8 mouse cellular contexts compared by ENCODE assay signal in genomic region chr3:79627484-79628181, GRCm38 (mm10). TPM values are rescaled to one million over a fixed set of nuclear protein-coding genes. Genes with fewer than 3 reads are reported as not detected.
DNase-seq lines count a peak whose midpoint lies in the region; ATAC-seq and TF ChIP-seq lines count a peak whose summit lies in the region.

No protein-coding gene starts in this region.

- no peaks in the 10 kb centered on the region for H3K27me3 ChIP-seq in heart, embryonic 12.5 days (replicated peaks)
- H3K27me3 ChIP-seq in ES-Bruce4 (ENCODE audit: control insufficient read depth, insufficient read depth, low read length, poor library complexity, severe bottlenecking): no peaks in the 10 kb centered on the region
- no peaks in the 10 kb centered on the region for H3K27me3 ChIP-seq in erythroblast, embryonic 14.5 days (ENCODE audit: control insufficient read depth)
- H3K27me3 ChIP-seq in limb, embryonic 14.5 days (ENCODE audit: control insufficient read depth, insufficient read depth, low read length): no peaks in the 10 kb centered on the region
- no peaks in the 10 kb centered on the region for H3K27me3 ChIP-seq in stomach, embryonic 15.5 days (replicated peaks)

- TF ChIP-seq CTCF in ES-Bruce4 (IDR thresholded peaks at IDR 0.05; ENCODE audit: low read depth, low read length): no peak

- WGBS in heart, embryonic 12.5 days: 26% methylated on average over 10 of the region's 10 CpGs
- 23% methylated on average over 10 of the region's 10 CpGs for WGBS in limb, embryonic 14.5 days
- 19% methylated on average over 10 of the region's 10 CpGs for WGBS in stomach, embryonic 15.5 days

- H3K36me3 ChIP-seq in heart, embryonic 12.5 days: peaks cover 15% of the 10 kb centered on the region
- peaks cover 7% of the 10 kb centered on the region for H3K36me3 ChIP-seq in ES-Bruce4 (ENCODE audit: control insufficient read depth, insufficient read depth, low read length, poor library complexity, severe bottlenecking)
- H3K36me3 ChIP-seq in erythroblast, embryonic 14.5 days (ENCODE audit: control insufficient read depth): peaks cover 27% of the 10 kb centered on the region
- peaks cover 12% of the 10 kb centered on the region for H3K36me3 ChIP-seq in limb, embryonic 14.5 days (ENCODE audit: control insufficient read depth, insufficient read depth, low read length)
- H3K36me3 ChIP-seq in stomach, embryonic 15.5 days: peaks cover 13% of the 10 kb centered on the region

- DNase-seq in heart, postnatal 14 days: no peak
- DNase-seq in limb, embryonic 14.5 days (ENCODE audit: low spot score): peak; percentile 22
- no peak for DNase-seq in left cerebral cortex, adult 11 months (ENCODE audit: low spot score)
- no peak for DNase-seq in yolk sac, embryonic 10.5 days (ENCODE audit: low spot score)

- no peaks in the 10 kb centered on the region for H3K9me3 ChIP-seq in heart, embryonic 12.5 days (replicated peaks)
- H3K9me3 ChIP-seq in ES-Bruce4 (replicated peaks; ENCODE audit: control insufficient read depth, insufficient read depth, low read length, poor library complexity, severe bottlenecking): no peaks in the 10 kb centered on the region
- no peaks in the 10 kb centered on the region for H3K9me3 ChIP-seq in erythroblast, embryonic 14.5 days (ENCODE audit: control insufficient read depth, low read length)
- H3K9me3 ChIP-seq in limb, embryonic 14.5 days (ENCODE audit: control insufficient read depth, low read length): no peaks in the 10 kb centered on the region
- H3K9me3 ChIP-seq in stomach, embryonic 15.5 days: no peaks in the 10 kb centered on the region

- H3K27ac ChIP-seq in heart, embryonic 12.5 days (ENCODE audit: poor library complexity, severe bottlenecking): peak overlapping the region; percentile 89
- no peak overlapping the region for H3K27ac ChIP-seq in ES-Bruce4 (ENCODE audit: insufficient read depth, low read length)
- no peak overlapping the region for H3K27ac ChIP-seq in limb, embryonic 14.5 days (replicated peaks; ENCODE audit: low read depth, low read length)
- no peak overlapping the region for H3K27ac ChIP-seq in stomach, embryonic 15.5 days

- H3K4me3 ChIP-seq in heart, embryonic 12.5 days: peak overlapping the region; percentile 73
- peak overlapping the region; percentile 92 for H3K4me3 ChIP-seq in ES-Bruce4 (ENCODE audit: low read depth, low read length)
- peak overlapping the region; percentile 82 for H3K4me3 ChIP-seq in erythroblast, embryonic 14.5 days (replicated peaks)
- peak overlapping the region; percentile 76 for H3K4me3 ChIP-seq in limb, embryonic 14.5 days (replicated peaks; ENCODE audit: low read length)
- H3K4me3 ChIP-seq in stomach, embryonic 15.5 days (replicated peaks): peak overlapping the region; percentile 72

- no peak for TF ChIP-seq POLR2A in ES-Bruce4 (IDR thresholded peaks at IDR 0.05; ENCODE audit: insufficient read depth, low read length)
- no peak for TF ChIP-seq POLR2A in limb, embryonic 14.5 days (IDR thresholded peaks at IDR 0.05; ENCODE audit: borderline replicate concordance, extremely low read depth, insufficient read depth, insufficient read length)

- peak overlapping the region; percentile 89 for H3K4me2 ChIP-seq in heart, embryonic 12.5 days
- peak overlapping the region; percentile 87 for H3K4me2 ChIP-seq in limb, embryonic 14.5 days (replicated peaks; ENCODE audit: low read depth, low read length, severe bottlenecking)
- peak overlapping the region; percentile 59 for H3K4me2 ChIP-seq in stomach, embryonic 15.5 days

- intact Hi-C loops in heart, postnatal 14 days (cut with DNase I): no loop called here

- peak overlapping the region; percentile 79 for H3K9ac ChIP-seq in heart, embryonic 12.5 days
- H3K9ac ChIP-seq in ES-Bruce4 (ENCODE audit: low read depth, poor library complexity, severe bottlenecking): peak overlapping the region; percentile 29
- peak overlapping the region; percentile 49 for H3K9ac ChIP-seq in limb, embryonic 14.5 days (ENCODE audit: low read depth, low read length, severe bottlenecking)
- H3K9ac ChIP-seq in stomach, embryonic 15.5 days: no peak overlapping the region; the same call in 1 of the 2 replicates

- TF ChIP-seq EP300 in ES-Bruce4 (IDR thresholded peaks at IDR 0.05; ENCODE audit: insufficient read depth, low read depth, low read length): no peak

- no peak for ATAC-seq in heart, embryonic 12.5 days (ENCODE audit: insufficient number of reproducible peaks, low FRiP score)
- ATAC-seq in limb, embryonic 14.5 days (ENCODE audit: low FRiP score, low read depth): no peak
- ATAC-seq in stomach, embryonic 15.5 days (ENCODE audit: insufficient read depth, low FRiP score, low read depth): no peak

- H3K4me1 ChIP-seq in heart, embryonic 12.5 days (replicated peaks): peaks cover 5% of the 10 kb centered on the region; the same call in 1 of the 2 replicates
- H3K4me1 ChIP-seq in ES-Bruce4 (ENCODE audit: control insufficient read depth, insufficient read depth, low read length): no peaks in the 10 kb centered on the region
- H3K4me1 ChIP-seq in erythroblast, embryonic 14.5 days (ENCODE audit: control insufficient read depth): peaks cover 26% of the 10 kb centered on the region
- no peaks in the 10 kb centered on the region; the same call in 1 of the 2 replicates for H3K4me1 ChIP-seq in limb, embryonic 14.5 days (ENCODE audit: control insufficient read depth, insufficient read depth, low read length)
- no peaks in the 10 kb centered on the region for H3K4me1 ChIP-seq in stomach, embryonic 15.5 days

RNA-seq across cellular contexts. Expression of gene 4930579G24Rik, which starts 1.2 kb away (rescaled TPM):
- 24.6 and 26.3 TPM in 2 replicates for polyA plus RNA-seq in heart, embryonic 12.5 days (2016; fragmentation: Nextera tagmentation; extraction: Ambion mirVana)
- 1 to 10 TPM; 1.9 to 3.0 TPM for total RNA-seq in heart, postnatal 14 days (2021)
- 13.9 and 15.8 TPM in 2 replicates for polyA plus RNA-seq in ES-Bruce4 (2011; ENCODE audit: insufficient read depth, insufficient read length, low read depth, missing spikeins)
- polyA plus RNA-seq in erythroblast, embryonic 14.5 days (2012): 0.33 and 0.53 TPM in 2 replicates
- 15.7 and 18.7 TPM in 2 replicates for polyA plus RNA-seq in limb, embryonic 14.5 days (2012; rRNA removed)
- 24.7 and 26.8 TPM in 2 replicates for polyA plus RNA-seq in limb, embryonic 14.5 days (2014; fragmentation: Nextera tagmentation; extraction: Ambion mirVana)
- polyA plus RNA-seq in stomach, embryonic 15.5 days (2015; fragmentation: Nextera tagmentation; extraction: Ambion mirVana): 24.6 and 26.7 TPM in 2 replicates

RNA-seq across cellular contexts. Expression of gene Etfdh, which starts 1.7 kb away (rescaled TPM):
- polyA plus RNA-seq in heart, embryonic 12.5 days (2016; fragmentation: Nextera tagmentation; extraction: Ambion mirVana): 138 and 143 TPM in 2 replicates
- 100 to 1,000 TPM; 545 to 570 TPM for total RNA-seq in heart, postnatal 14 days (2021)
- 28.7 and 30.2 TPM in 2 replicates for polyA plus RNA-seq in ES-Bruce4 (2011; ENCODE audit: insufficient read depth, insufficient read length, low read depth, missing spikeins)
- polyA plus RNA-seq in erythroblast, embryonic 14.5 days (2012): 0.95 and 1.1 TPM in 2 replicates
- 32.5 and 37.5 TPM in 2 replicates for polyA plus RNA-seq in limb, embryonic 14.5 days (2012; rRNA removed)
- 51.7 and 54.1 TPM in 2 replicates for polyA plus RNA-seq in limb, embryonic 14.5 days (2014; fragmentation: Nextera tagmentation; extraction: Ambion mirVana)
- 57.6 and 64.6 TPM in 2 replicates for polyA plus RNA-seq in stomach, embryonic 15.5 days (2015; fragmentation: Nextera tagmentation; extraction: Ambion mirVana)

RNA-seq across cellular contexts. Expression of gene Ppid, which starts 36.5 kb away (rescaled TPM):
- polyA plus RNA-seq in heart, embryonic 12.5 days (2016; fragmentation: Nextera tagmentation; extraction: Ambion mirVana): 121 and 122 TPM in 2 replicates
- total RNA-seq in heart, postnatal 14 days (2021): 10 to 100 TPM; 35.2 to 39.8 TPM
- 288 and 297 TPM in 2 replicates for polyA plus RNA-seq in ES-Bruce4 (2011; ENCODE audit: insufficient read depth, insufficient read length, low read depth, missing spikeins)
- polyA plus RNA-seq in erythroblast, embryonic 14.5 days (2012): 2.2 and 2.5 TPM in 2 replicates
- 77.7 and 117 TPM in 2 replicates for polyA plus RNA-seq in limb, embryonic 14.5 days (2012; rRNA removed)
- polyA plus RNA-seq in limb, embryonic 14.5 days (2014; fragmentation: Nextera tagmentation; extraction: Ambion mirVana): 149 and 160 TPM in 2 replicates
- polyA plus RNA-seq in stomach, embryonic 15.5 days (2015; fragmentation: Nextera tagmentation; extraction: Ambion mirVana): 144 and 163 TPM in 2 replicates

Comparison
In these comparisons a context has a peak if more than half of its experiments do, and no peak if none do; other contexts are left out.
1. RNA of gene Etfdh, which starts 1.7 kb away (polyA plus RNA-seq): 138 to 143 TPM in heart, embryonic 12.5 days, 57.6 to 64.6 TPM in stomach, embryonic 15.5 days, 32.5 to 54.1 TPM in limb, embryonic 14.5 days and 28.7 to 30.2 TPM in ES-Bruce4; 0.95 to 1.1 TPM in erythroblast, embryonic 14.5 days; every median in the first group is over 10 times any median in the second.
2. RNA of gene Ppid, which starts 36.5 kb away (polyA plus RNA-seq): 288 to 297 TPM in ES-Bruce4, 77.7 to 160 TPM in limb, embryonic 14.5 days, 144 to 163 TPM in stomach, embryonic 15.5 days and 121 to 122 TPM in heart, embryonic 12.5 days; 2.2 to 2.5 TPM in erythroblast, embryonic 14.5 days; every median in the first group is over 10 times any median in the second.
3. Peak in every context shown above with its lines, with median percentiles within 50 percentile points of each other: H3K4me2 ChIP-seq and H3K4me3 ChIP-seq.